Mouse (Mus musculus): Measurements from ENCODE around the gene Nkapl. TPM values are rescaled to one million over a fixed set of nuclear protein-coding genes. Genes with fewer than 3 reads are reported as not detected.

Nkapl gene
- total RNA-seq, 2 experiments from 2014 or later: 0.57 to 0.77 TPM

GRCm38 (mm10) chr13:21440503-21441206, 27.7 kb downstream of the Nkapl start, which contains the start of gene Pgbd1:
TSS of gene Pgbd1 (minus strand) at chr13:21441058.
- intact Hi-C loops (cut with DNase I): no loop called here

GRCm38 (mm10) chr13:21435476-21435875, 32.8 kb downstream of the Nkapl start:
- intact Hi-C loops (cut with DNase I): no loop called here
- DNase-seq: no peak

More at GRCm38 (mm10) chr13:21440503-21441206, 27.7 kb downstream of the Nkapl start, which contains the start of gene Pgbd1:
- DNase-seq: peak; percentile 66 to 72

GRCm38 (mm10) chr13:21427631-21428030, 40.7 kb downstream of the Nkapl start:
- DNase-seq: no peak
- intact Hi-C loops (cut with DNase I): no loop called here

GRCm38 (mm10) chr13:21423301-21423700, 45.0 kb downstream of the Nkapl start:
- intact Hi-C loops (cut with DNase I): no loop called here
- no peak for DNase-seq

GRCm38 (mm10) chr13:21418865-21419264, 49.4 kb downstream of the Nkapl start:
- intact Hi-C loops (cut with DNase I): no loop called here
- no peak for DNase-seq

- intact Hi-C loops (cut with DNase I): no loop called here
- DNase-seq: no peak
Observed at GRCm38 (mm10) chr13:21417298-21418010, 50.9 kb downstream of the Nkapl start.

Small RNA genes lying within 50 kb of the gene (microRNA-seq; reads per million reads assigned to microRNA genes)
- 0 reads per million in 2 experiments for gene Mir1896

Other genes with a start within 250 kb of the Nkapl start
- not detected for gene Gpx5, start 175.8 kb downstream of the Nkapl start, total RNA-seq (2021)
- not detected for gene Gpx6, start 156.4 kb downstream of the Nkapl start, total RNA-seq (2021)
- not detected for gene Olfr1367, start 121.6 kb downstream of the Nkapl start, total RNA-seq (2021)
- 1 to 10 TPM; 6.3 to 7.1 TPM for gene Zscan12, start 105.7 kb downstream of the Nkapl start, total RNA-seq (2021)
- 10 to 100 TPM; 38.9 to 39.0 TPM for gene Zkscan3, start 65.8 kb downstream of the Nkapl start, total RNA-seq (2021)
- under 1 TPM; 0.36 to 0.89 TPM for gene Pgbd1, start 27.5 kb downstream of the Nkapl start, total RNA-seq (2021)
- 10 to 100 TPM; 20.6 to 22.4 TPM for gene Zscan26, start 14.8 kb downstream of the Nkapl start, total RNA-seq (2021)
- 1 to 10 TPM; 1.7 to 2.4 TPM for gene Zkscan4, start 10.4 kb upstream of the Nkapl start, total RNA-seq (2021)
- gene Gm10065, start 10.9 kb upstream of the Nkapl start, total RNA-seq (2021): not detected
- 10 to 100 TPM; 26.0 to 28.5 TPM for gene AK157302, start 26.7 kb upstream of the Nkapl start, total RNA-seq (2021)
- 100 to 1,000 TPM; 216 to 225 TPM for gene Gm11273, start 32.9 kb upstream of the Nkapl start, total RNA-seq (2021)
- 10 to 100 TPM; 13.9 to 18.1 TPM for gene Zkscan8, start 62.6 kb upstream of the Nkapl start, total RNA-seq (2021)
- gene Olfr1366, start 74.3 kb upstream of the Nkapl start, total RNA-seq (2021): not detected
- gene Olfr1535, start 91.4 kb upstream of the Nkapl start, total RNA-seq (2021): not detected
- not detected for gene Olfr1364, start 113.2 kb upstream of the Nkapl start, total RNA-seq (2021)
- not detected for gene Olfr1362, start 145.5 kb upstream of the Nkapl start, total RNA-seq (2021)
- not detected for gene Olfr11, start 174.0 kb upstream of the Nkapl start, total RNA-seq (2021)
- gene Olfr1361, start 194.9 kb upstream of the Nkapl start, total RNA-seq (2021): not detected
- not detected for gene Olfr1360, start 208.9 kb upstream of the Nkapl start, total RNA-seq (2021)
- not detected for gene Olfr1359, start 229.6 kb upstream of the Nkapl start, total RNA-seq (2021)
- 100 to 1,000 TPM; 206 to 220 TPM for gene Hist1h2bl, start 247.6 kb upstream of the Nkapl start, total RNA-seq (2021)
- 100 to 1,000 TPM; 201 to 229 TPM for gene Hist1h2ai, start 247.9 kb upstream of the Nkapl start, total RNA-seq (2021)
- gene Hist1h3h, start 249.2 kb upstream of the Nkapl start, total RNA-seq (2021): 100 to 1,000 TPM; 284 to 332 TPM